Mouse (Mus musculus) heart, postnatal 4 days (tissue): ENCODE measurements around the gene Pip4k2a. TPM values are rescaled to one million over a fixed set of nuclear protein-coding genes. Genes with fewer than 3 reads are reported as not detected.
A peak's percentile ranks its signal among the peaks of the same experiment; 100 is the strongest.
"Not testable (repeated sequence)": the region's sequence is repeated elsewhere in the genome, so short reads cannot be mapped to it uniquely, and the experiment has no call there.

ENCODE experiments used
- DNase-seq: peaks from one replicate; pipeline ENCODE4 v3.0.0; 2021
- total RNA-seq, 2 experiments: library from RNA; stranded (reverse); gene quantifications; 2 replicates each; pipeline ENCODE4 v1.2.3; 2021

Pip4k2a gene
- total RNA-seq, 2 experiments from 2014 or later = 7.9 to 8.1 TPM

DNA sequence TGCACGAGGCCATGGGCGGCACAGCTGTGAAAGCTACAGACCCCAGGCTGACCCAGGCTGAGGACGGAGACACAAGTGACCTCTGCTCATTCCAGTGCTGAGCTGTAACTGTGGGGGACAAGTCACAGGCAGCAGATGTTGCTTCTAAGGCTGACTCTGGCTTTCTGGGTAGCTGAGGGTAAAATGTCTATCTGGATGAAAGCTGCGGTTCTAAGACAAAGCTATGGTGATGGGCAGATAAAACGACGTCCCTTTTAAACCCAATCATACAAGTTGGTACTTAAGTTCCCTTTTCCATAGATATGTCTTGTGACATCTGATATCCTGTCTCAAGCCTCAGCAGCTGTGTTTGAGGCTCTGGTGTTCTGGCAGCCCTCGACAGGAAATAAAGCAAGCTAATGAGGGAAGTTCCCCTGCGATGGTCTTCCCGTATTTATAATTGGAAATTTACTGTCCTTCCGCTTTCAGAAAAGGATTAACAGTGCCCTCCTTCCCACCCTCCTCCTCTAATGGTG is 100.1 kb downstream of the Pip4k2a start:
- DNase-seq = peak; percentile 9

DNA sequence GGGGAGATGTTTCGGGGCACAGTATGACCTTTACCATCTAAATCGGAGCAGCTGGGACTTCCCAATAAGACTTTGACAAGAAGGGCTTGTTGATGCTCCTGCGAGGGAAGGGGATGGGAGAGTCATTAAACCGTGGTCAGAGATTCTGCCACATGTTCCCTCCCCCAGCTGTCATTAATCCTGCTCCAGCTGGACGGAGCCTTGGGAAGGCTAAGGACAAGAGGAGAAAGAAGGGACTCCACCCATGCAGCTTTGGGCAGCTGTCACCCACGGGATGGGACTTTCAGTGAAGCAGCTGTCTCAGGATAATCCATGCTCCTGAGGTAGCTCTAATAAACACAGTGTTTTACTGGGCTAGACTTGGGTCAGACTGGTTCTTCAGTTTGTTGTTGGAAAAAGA is 101.9 kb downstream of the Pip4k2a start:
- DNase-seq = peak; percentile 33

DNA sequence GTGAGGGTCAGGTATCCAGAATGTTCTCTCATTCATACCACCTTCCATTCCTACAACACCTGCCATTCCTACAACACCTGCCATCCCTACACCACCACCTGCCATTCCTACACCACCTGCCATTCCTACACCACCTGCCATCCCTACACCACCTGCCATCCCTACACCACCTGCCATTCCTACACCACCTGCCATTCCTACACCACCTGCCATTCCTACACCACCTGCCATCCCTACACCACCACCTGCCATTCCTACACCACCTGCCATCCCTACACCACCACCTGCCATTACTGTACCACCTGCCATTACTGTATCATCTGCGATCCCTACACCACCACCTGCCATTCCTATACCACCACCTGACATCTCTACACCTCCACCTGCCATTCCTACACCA is 104.6 kb downstream of the Pip4k2a start:
- DNase-seq = not testable (repeated sequence)

DNA sequence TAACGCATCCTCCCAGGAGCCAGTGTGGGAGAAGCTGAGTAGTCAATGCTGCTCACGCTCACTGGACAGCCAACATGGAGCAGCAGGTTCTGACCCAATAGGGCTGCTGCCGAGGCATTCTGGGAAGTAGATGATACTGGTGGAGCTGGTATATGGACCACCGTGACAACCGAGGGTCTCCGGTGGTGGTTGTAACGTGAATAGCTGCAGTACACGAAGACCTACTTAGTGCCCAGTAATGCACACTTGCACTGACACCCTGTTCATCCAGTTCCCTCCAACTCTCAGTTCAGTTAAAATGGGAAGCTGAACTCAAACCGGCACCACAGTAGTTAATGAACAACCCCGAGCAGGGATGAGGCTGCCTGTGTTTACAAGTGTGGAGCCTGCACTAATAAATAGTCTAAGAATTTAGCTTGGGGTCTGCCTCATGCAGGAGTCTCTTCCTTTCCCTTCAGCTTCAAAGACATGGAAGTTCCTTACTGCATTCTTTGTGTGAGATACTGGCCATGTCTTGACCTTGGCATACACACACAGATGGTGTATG is 105.9 kb downstream of the Pip4k2a start:
- peak; percentile 2 for DNase-seq

DNA sequence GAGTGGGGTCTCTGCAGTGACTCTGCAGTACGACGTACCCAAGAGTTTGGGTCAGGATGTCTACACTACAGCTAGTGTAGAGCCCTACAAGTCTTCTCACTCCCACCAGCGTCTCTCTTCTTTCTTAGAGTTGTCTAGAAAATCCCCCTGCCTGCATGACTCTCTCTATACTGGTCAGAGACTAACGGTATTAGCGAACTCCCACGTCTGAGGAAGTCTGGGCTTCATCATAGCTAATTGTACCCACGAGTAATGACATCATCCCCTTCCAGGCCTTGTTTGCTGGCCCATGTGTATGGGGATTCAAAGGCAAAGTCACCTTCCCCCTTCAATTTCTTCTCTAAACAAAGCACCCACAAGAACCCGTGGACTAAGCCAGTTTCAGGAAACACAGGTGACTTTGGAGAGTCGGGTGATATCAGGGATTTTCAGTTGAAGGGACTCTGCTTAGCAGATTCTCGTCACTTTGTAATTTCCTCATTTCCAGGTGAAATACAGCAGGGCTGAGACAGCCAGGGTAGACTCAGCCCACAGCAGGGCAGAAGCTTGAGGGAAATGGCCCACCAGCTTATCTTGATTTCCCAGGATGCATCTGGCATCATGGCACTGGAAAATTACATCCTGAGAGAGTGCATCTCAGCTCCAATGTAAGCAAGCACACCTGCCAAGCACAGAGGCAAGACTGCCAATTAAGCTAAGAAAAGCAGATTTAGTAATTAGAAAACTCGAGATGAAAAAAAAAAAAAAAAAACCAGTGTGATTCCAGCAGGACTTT is 107.5 kb downstream of the Pip4k2a start:
- peak; percentile 6 for DNase-seq

DNA sequence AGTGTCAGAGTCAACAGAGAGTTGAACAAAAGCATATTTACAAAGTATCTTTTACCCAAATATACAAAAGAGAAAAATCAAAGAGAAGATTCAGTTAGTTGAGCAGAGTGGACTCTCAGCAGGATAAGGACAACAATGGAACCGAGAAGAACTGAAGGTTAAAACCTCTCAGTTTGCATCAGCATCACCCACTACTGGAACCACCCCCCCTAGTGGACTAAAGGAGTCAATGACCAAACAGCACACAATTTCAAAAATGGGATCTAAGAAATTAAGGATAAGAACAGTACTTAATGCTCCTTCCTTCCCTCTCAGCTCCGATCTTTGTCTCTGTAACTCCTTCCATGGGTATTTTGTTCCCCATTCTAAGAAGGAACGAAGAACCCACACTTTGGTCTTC is 113.6 kb downstream of the Pip4k2a start:
- DNase-seq = no peak

DNA sequence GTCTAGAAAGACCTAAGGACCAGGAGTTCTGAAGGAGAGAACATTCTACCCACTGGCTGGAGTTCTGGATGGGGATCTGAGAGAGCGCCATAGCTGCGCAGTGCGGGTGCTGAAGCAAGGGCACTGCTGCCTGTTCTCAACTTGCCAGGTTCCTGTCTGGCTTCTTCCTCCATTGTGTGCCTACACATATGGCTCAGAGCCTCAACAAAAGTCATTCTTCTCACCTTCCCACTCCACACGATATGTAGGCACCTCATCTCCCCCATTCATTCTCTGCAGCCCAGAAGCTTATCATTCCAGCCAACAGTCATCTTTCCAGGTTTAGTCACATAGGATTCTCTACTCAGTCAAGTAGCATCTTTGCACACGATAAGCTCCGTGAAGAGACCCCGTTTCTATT is 123.3 kb downstream of the Pip4k2a start:
- DNase-seq = no peak

DNA sequence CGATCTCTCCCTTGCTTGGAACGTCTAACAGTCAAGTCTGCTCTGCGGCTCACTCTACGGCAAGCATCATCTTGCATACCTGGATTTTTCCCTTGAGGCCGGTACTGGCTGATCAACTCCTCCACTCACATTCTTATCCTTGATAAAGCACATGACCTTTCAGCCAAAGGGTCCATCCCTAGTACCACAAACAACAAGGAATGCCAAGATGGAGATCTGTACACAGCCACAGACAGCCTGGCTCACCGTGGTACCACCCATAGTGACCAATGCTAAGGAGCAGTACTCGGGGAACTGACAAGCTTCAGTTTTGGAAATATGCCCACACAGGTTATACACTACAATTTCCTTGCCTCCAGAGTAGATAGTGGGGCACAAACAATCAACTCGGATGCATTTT is 123.9 kb downstream of the Pip4k2a start:
- DNase-seq = no peak

DNA sequence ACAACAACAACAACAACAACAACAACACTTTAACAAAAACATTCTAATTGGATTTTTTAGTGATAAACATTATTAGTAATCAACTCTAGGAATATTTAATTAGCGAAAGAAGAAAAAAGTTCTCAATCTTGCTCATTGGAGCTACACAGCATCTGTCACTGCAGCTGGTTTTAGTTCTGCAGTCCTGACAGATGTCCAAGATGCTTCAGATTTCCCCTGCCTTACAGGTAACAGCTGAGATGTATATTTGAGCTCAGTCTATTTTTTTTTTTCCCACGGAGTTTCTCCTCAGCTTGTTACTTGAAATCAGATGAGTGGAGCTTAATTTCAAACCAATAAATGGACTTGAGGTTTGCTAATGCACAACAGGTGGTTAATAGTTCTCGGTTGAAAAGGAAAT is 124.5 kb downstream of the Pip4k2a start:
- DNase-seq = no peak

DNA sequence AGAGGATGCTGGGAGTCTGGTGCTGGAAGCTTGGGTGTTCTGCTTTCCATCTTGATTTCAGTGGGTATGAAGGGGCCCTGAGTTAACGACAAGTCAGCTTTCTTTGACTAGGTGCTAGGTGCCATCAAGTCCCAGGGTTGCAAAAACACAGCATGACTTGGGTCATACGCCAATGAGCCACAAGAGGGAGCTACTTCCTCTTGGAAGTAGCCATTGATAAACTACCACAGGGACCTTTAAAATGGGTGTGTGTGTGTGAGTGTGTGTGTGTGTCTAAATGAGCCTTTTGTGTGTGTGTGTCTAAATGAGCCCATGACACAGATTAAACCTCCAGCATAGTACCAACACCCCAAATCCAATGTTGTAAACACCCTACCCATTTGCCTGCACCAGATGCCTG is 125.1 kb downstream of the Pip4k2a start:
- DNase-seq = peak; percentile 83

DNA sequence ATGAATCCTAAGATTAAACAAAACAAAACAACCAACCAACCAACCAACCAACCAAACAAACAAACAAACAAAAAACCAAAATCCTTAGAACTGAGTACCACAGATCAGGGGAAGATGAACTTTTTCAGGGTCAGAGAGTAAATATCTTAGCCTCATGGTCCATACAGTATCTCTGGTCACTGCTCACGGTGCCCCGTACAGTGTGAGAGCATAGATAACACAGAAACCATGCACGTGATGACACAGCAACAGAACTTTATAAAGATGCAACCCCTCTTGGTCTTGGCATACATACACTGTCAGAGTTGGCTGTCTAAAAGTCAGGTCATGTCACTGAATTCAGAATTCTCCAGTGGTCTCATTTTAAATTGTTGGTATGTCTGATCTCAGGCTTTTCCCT is 126.8 kb downstream of the Pip4k2a start:
- no peak for DNase-seq

DNA sequence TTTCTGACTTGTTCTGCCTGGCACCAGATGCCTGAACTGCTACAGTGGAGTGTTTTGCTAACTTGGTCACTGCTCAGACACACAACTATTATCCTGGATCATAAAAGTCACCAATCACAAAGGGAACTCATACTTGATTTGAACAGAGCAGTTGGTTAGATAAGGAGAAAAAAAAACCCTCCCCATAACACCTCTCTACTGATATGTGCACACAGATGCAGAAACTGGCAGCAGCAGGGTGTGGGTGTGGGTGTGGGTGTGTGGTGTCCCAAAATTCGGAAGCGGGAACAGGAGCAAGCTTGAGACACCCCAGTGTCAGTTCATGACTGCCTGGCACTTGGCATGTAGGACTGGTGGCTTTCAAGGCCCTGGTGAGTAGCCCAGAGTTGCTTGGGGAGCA is 130.9 kb downstream of the Pip4k2a start:
- DNase-seq = no peak

DNA sequence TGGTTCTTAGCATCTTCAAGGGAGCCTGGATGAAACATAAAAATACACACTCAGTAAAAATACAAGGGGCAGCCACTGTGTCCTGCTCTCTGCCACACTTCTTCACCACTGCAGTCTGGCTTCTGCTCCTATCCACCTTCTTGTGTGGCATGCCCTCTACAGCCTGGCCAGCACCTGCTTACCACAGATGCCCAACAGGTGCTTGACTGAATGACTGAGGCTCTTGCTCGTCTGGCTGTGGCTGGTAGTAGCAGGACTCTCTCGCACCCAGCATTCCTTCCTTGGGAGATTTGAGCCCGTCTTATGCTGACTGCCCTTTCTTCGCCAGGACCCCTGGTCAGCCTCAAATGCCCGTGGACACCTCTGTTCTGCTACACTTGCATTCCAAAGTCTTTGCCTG is 133.2 kb downstream of the Pip4k2a start:
- no peak for DNase-seq

DNA sequence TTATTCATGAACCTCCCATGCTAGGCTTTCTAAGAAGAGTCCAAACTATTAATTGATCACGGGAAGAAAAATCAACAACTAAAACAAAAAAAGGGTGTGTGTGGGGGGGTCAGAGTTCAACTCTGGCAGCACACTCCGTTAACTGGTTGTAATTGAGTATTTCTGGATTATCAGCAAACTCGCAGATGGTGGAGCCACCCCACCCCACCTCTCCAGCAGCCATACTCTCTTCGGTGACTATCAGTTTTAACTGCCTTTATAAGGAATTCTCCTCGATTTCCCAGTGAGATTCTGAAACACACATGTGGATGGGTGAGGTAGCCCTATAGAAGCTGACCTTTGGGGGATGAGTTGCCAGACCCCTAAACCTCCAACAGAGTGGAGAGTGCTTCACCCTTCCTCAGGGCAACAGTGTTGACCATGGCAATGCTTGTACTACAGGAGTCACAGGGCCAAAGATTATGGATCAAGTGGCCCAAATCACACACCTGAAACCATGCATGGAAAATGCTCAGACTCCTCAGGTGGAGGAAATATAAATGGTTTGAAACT is 136.2 kb downstream of the Pip4k2a start:
- DNase-seq = no peak

DNA sequence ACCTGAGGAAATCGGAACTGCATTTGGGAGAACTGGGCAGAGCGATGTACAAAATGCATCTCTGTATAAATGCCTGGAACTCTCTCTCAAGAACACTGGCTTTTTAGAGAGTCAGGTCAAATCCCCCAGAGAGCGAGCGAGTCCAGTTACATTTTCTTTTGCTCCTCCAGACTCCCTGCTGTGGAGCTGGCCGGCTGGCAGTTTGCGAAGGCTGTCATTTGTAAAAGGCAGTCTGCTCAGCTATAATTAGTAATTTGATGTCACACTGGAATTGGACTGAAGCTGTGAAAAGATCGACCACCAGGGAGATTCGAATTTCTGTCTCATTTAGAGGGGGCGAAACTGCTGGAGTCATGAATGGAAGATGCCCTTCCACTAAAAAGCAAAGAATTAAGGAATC is 137.2 kb downstream of the Pip4k2a start:
- peak; percentile 34 for DNase-seq

DNA sequence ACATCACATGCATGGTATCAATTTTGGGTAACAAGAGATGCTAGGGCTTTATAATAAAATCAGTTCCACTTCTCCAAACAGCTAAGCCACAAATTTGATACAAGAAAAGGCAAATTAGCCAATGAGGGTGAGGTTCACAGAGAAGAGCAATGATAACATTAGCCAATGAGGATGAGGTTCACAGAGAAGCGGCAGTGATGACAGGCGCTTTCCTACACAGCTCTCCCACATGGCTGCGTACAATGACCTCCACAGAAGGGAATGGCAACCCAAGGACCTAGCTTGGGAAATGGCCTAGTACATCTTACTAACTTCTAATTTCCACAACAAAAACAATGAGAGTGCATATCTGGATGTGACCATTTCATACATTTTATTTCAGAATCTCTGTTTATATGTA is 140.0 kb downstream of the Pip4k2a start:
- DNase-seq = peak; percentile 3

DNA sequence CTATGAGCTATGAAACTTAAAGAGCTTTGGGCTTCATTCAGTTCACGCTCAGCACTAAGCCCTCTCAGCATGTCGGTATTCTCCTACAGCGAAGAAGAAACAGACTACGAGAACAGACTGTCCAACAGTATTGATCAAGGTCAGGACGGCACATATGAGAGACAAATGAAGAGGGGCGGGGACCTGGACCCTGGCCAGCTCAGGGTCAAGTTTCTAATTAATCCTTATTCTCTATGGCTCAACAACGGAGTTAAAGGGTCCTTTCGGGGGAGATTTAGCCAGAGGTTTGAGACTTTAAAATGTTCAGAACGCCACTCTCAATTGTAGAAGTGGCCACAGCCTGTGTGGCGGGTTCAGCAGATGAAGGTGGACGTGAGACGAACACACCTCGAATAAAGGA is 141.5 kb downstream of the Pip4k2a start:
- no peak for DNase-seq

DNA sequence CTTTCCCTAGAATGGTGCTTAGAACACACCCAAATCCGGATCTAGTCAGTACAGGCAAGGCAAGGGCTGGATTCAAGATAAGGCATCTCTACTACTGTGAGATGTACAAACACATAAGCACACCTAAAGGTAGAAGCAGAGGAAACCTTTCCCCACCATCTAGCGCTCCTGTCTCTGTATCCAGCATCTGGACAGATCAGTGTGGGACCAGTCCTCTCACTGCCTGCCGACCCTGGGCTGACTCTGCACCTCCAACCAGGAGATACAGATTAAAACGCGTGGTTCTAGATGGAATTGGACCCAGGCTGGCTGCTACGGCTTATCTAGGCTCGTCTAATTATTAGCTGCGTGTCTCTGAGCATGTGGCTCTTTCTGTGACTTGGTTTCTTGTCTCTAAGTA is 142.7 kb downstream of the Pip4k2a start:
- DNase-seq = no peak

DNA sequence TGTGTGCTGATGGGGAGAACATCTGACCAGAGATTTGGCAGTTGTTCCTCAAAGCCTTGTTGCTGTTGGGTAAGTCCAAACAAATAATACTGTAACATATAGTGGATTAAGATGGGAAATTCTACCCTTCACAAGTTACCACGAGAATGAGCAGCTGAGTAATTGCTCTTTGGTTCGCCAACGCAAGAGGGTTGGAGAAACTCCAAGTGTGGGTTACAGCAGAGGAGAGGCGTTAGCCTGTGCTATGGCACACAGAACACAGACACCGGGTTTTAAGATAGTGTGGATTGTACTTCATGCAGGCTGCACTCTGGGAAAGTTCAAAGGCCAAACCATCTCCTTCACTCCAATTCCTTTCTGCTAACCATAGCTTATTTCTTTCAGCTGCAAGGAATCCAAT is 144.6 kb downstream of the Pip4k2a start:
- no peak for DNase-seq

DNA sequence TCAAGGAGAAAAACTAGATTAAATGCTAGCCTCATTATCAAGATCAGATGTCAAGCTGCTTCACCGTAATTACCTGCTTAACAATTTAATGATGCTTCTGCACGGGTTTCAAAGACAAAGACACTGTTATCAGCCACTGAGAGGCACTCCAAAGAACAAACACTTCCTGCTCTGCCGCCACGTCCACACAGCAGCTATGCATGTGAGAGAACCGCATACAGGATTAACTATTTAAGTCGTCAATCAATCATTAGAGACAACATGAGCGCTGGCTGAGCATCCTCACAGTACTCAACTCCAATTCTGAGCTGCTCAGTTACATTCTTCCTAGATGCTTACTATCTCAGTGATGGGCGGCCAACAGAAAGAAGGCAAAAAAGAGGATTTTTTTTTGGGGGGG is 147.3 kb downstream of the Pip4k2a start:
- DNase-seq = no peak

DNA sequence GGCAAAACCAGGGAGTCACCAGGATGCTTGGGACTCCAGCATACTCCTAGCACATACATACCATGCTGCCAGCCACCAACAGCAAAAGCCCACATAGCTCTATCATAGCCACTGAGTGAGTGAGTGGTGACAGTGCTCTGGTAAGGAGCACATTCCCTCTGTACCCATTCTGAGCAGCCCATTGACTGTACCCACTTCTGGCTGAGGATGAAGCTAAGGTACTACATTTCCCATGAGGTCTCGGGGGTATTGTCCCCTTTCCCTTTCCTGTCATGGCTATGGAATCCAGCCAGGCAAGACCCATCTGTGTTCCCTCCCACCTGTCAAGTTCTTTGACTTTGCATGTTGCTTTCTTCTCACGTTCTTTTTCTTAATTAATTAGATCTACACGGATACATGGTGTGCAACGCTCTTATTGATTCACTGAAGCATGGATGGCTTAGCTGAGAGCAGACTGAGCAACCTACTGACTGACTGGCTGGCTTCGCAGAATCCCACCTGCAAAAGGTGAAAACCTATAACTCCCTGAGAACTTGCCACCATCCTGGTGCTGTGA is 149.8 kb downstream of the Pip4k2a start:
- DNase-seq = no peak

DNA sequence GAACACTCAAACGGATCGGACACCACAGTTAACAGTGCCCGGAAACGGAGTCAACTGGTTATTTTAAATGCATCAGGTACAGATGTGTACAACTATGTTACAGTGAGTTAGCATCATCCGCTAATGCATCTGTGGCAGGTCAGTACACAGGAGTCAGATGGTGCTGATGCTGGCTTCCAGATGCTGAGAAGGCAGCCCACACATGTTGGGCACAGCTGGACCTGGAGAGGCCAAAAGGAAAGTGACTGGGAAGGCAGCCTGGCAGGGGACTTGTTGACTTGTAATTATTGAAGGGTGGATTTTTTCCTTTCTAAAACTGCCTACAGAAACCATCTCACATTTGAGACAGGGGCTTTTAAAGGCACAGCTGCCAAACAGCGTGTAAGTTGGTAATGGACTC is 155.4 kb downstream of the Pip4k2a start:
- DNase-seq = no peak

DNA sequence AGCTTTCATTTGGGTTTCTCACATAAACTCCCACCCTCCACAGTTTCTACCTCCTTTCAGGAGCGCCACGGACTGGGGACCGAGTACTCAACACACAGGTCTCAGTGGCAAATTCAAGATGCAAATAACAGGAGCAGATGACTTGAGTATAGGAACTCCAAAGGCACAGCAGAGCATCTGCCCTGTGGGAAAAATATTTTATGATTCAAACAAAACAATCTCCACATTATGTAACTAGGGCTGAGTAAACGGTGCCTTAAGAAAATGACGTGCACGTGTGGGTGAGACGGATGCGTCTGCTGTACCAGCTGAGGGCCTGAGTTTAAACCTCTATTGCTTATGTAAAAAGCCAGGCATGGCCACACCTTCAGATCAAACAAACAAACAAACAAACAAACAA is 156.9 kb downstream of the Pip4k2a start:
- DNase-seq = no peak

DNA sequence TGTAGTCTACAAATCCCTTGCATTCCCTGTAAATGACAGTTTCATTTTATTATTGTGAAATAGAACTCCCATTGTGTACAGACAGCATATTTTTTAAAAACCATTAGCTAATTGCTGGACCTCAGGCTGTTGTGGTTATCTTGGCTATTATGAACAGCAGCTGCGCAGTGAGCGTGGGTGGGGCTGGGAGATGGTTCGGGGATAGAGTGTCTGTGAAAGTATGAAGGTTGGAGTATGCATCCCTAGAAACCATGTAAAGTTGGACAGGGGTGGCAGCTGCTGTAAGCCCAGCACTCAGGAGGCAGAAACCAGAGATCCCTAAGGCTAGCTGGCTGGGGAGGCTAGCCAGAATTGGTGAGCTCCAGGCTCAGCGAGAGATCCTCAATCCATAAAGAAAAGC is 158.4 kb downstream of the Pip4k2a start:
- no peak for DNase-seq
